Mouse (Mus musculus): Measurements from ENCODE around the gene Olfr322.

GRCm38 (mm10) chr11:58613359-58613758 is 45.2 kb upstream of the Olfr322 start:
- TF ChIP-seq POLR2A (IDR thresholded peaks at IDR 0.05; ENCODE audit: insufficient read depth, low read length): no peak
- no peak for TF ChIP-seq CTCF (IDR thresholded peaks at IDR 0.05; ENCODE audit: low read depth, low read length)

Data from ES-Bruce4 (cell line).